8 mouse cellular contexts compared by ENCODE assay signal in genomic region chr11:82763742-82764437, GRCm38 (mm10). TPM values are rescaled to one million over a fixed set of nuclear protein-coding genes. Genes with fewer than 3 reads are reported as not detected.
DNase-seq lines count a peak whose midpoint lies in the region; ATAC-seq lines count a peak whose summit lies in the region.

TSS of gene Cct6b (minus strand) at chr11:82764321.
TSS of gene Zfp830 (plus strand) at chr11:82764345.

- H3K4me3 ChIP-seq in hindbrain, embryonic 15.5 days: peak within 1 kb of the TSS; percentile 76

- no peaks in the 10 kb centered on the region for H3K9me3 ChIP-seq in hindbrain, embryonic 15.5 days

- H3K4me1 ChIP-seq in hindbrain, embryonic 15.5 days (replicated peaks): peaks cover 26% of the 10 kb centered on the region

- H3K9ac ChIP-seq in hindbrain, embryonic 15.5 days: peak within 1 kb of the TSS; percentile 79

- H3K27me3 ChIP-seq in hindbrain, embryonic 15.5 days: no peaks in the 10 kb centered on the region

- peak within 1 kb of the TSS; percentile 73 for H3K4me2 ChIP-seq in hindbrain, embryonic 15.5 days

- DNase-seq in ZHBTc4 (ENCODE audit: low read depth, low spot score): peak; percentile 98
- DNase-seq in cerebellum, postnatal 4 days (ENCODE audit: low spot score in 2 of 2): peak; percentile 79 to 92
- peak; percentile 88 to 95 for DNase-seq in frontal cortex, postnatal 36 days (ENCODE audit: low spot score in 2 of 2)
- DNase-seq in layer of hippocampus, postnatal 36 days: peak; percentile 90 to 92
- peak; percentile 93 for DNase-seq in lung, postnatal 25 days (ENCODE audit: low spot score)
- DNase-seq in retina, adult 2 months (ENCODE audit: low read depth, low spot score): peak; percentile 90
- DNase-seq in thymus, postnatal 36 days: peak; percentile 85 to 88

- ATAC-seq in hindbrain, embryonic 15.5 days (ENCODE audit: low FRiP score, low read depth): peak; percentile 100

- peak within 1 kb of the TSS; percentile 96 for H3K27ac ChIP-seq in hindbrain, embryonic 15.5 days (replicated peaks)

- peaks cover 5% of the 10 kb centered on the region for H3K36me3 ChIP-seq in hindbrain, embryonic 15.5 days

- WGBS in hindbrain, embryonic 15.5 days: under 1% methylated on average over 44 of the region's 44 CpGs

RNA-seq across cellular contexts. Expression of gene Cct6b, which starts in this region (rescaled TPM):
- polyA plus RNA-seq in hindbrain, embryonic 15.5 days (2015; fragmentation: Nextera tagmentation; extraction: Ambion mirVana): 0.22 and 0.30 TPM in 2 replicates
- total RNA-seq in layer of hippocampus, postnatal 36 days (2021): under 1 TPM in 1 of 2 experiments, not detected in 1; 0.20 TPM

RNA-seq across cellular contexts. Expression of gene Zfp830, which starts in this region (rescaled TPM):
- 26.1 and 27.0 TPM in 2 replicates for polyA plus RNA-seq in hindbrain, embryonic 15.5 days (2015; fragmentation: Nextera tagmentation; extraction: Ambion mirVana)
- 10 to 100 TPM; 15.9 to 17.4 TPM for total RNA-seq in layer of hippocampus, postnatal 36 days (2021)

Comparison
In these comparisons a context has a peak if more than half of its experiments do, and no peak if none do; other contexts are left out.
1. Peak in every context shown above with its lines: DNase-seq, ATAC-seq, H3K4me3 ChIP-seq and H3K27ac ChIP-seq.